Mouse (Mus musculus): ENCODE measurements around the gene Tll2.

The Tll2 gene

DNA sequence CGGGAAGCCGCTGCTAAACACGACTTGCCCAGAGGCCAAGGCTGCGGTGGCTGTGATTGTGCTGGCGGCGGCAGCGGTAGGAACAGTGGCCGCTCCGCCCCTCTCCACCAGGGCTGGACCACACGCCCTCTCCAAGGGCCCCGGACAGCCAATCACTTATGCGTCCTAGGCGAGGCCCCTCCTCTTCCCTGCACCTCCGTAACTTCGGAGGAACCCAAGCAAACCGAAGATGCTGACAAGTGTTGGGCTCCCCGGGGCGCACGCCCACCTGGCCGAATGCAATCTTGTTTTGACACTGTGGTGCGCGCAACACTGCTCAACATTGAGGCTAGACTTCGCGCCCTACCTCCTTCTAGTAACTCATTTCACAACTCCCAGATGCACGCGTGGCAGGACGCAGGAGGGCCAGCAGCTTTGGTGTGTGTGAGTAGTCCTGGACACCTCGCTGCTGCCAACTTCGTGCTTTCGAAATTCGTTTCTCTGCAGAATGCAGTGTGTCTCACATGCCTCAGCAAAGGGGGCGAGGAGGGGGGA, at the start of gene Tll2:
Gene Tll2 (minus strand): TSS at position 25 of the 534 bp plus-strand sequence.
- DNase-seq: peak; percentile 11 to 21

DNA sequence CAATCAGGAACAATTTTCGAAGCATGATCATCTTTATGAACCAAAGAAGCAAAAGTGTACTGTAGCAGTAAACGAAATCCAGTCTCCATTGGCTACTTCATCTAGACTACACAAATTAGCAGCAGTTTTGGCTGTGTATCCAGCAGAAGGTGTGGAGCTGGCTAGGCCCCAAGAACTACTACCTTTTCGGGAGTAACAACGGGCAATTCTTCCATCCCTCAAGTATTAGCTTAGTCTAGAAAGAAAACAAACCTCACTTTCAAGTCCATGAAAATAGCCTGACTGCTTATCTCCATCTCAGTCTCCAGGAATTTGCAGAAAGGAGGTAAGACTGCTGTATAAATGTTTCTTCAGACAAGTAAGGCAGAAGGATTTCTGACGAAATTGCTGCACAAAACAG, 47.9 kb upstream of the Tll2 start:
- DNase-seq: no peak

DNA sequence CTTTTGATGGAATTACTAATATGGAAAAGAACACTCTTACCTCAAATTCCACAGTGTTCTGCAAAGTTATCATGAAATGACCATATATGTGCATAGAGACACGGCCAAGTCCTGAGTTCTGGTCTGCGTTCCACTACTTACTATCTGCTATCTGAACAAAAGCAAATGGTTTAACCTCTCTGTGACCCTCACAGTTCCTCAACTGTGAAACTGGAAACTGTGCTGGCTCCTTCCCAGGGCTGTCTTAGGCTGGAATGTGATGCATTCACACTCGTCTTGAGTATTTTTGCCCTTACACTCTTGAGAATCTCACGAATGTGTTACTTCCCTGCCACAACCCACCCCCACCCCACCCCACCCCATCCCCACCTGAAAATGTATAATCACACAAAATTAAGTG, 42.3 kb upstream of the Tll2 start:
- peak; percentile 18 to 25 for DNase-seq

DNA sequence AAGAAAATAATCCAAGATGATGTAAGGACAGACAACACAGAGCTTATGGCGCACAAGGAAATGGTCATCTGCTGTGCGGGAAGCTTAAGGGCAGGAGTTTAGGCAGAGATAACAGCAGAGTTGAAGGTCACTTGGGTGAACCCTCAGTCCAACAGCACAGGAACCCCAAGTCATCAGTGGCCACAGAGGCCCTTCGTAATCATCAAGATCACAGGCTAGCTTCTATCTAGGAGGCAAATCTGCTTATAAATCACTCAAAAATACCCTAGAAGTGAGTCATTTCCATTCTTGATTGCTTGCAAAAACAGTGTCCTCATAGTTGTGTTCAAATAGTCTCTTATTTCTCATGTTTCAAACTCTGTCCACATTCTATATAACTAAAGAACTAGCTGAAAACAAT, 41.6 kb upstream of the Tll2 start:
- no peak for DNase-seq

DNA sequence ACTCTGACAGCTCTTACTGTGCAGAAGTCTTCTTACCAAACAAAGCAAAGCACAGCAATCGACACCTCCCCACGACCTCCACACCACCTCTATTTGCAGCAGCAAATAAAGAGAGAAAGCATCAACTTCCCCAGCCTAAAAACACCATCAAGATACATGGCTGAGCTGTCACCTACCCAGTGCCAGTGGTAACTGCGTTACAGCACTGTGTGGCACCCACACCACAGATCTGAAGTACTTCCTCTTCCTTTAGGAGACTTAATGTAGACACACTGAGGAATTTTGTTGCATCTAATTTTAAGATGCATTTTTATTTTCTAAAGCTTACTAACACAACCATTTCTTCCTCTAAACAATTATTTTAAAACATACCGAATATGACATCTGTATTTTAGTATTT, 39.6 kb upstream of the Tll2 start:
- no peak for DNase-seq

DNA sequence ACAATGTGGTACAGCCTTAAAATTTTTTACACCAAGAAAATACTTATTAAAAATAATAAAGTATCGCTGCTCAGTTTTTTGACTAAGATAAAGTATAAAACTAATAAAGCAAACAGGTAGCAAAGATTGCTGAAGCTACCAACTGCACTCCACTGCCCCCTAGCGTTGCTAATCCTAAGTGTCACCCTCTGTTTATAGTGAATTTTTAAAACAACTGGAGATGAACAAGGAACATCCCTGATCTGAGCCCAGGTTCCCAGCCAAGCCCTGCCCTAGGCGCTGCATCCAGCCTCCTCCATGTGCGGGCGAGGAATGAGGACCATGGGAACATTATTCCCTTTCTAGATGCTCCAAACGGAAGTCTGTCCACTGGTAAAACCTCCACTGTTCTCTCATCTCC, 37.9 kb upstream of the Tll2 start:
- peak; percentile 23 to 58 for DNase-seq

DNA sequence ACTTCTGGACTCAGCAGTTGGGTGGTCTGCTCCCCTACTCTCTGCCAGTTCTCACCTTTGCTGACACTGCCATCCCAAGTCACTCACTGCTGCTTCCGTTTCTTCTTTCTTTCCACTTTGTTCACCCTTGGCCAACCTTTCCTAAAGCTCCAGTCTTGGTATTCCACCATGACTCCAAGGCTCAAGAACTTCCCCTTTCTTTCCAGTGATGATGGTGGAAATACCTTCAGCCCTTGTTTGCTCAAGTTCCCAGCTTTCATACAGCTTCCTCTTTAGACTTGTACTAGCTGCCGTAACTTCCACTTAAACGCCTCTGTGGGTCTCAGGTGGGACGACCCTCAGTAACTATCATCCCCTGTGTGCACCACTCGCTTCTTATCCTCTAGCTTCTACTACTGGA, 35.4 kb upstream of the Tll2 start:
- no peak for DNase-seq

DNA sequence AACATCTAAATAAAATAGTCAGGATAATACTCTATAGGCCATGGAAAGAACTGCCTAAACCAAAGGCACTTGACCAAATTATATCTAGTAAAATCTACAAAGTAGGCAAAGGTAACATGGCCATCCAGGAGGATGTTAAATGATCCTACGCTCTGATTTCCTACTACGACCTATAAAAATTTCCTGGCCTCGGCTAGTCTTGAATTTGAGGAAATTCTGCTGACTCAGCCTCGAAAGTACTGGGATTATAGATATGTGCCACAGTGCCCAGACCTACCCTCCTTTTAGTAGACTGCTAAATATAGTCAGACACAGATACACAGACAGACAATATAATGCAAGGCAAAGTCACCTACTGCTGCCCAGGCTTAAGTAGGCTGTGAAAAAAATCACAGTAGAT, 27.1 kb upstream of the Tll2 start:
- no peak for DNase-seq

DNA sequence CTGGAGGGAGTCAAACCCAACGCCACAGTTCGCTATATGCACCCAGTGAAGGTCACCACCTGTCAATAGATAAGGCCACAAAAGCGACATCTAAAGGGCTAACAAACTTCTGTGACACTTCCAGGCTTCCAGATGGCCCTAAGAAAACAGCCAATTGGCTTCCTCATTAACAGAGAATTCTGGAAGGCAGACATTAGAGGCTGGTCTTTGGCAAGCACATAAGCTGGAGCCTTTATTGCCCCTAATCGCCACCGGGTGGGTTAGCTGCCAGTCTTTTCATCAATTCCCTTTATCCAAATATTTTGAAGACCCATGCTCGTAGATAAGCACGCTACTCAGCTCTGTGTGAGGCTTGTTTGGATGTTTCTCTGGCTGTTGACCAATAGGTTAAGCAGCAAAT, 1.7 kb upstream of the Tll2 start:
- DNase-seq: no peak

DNA sequence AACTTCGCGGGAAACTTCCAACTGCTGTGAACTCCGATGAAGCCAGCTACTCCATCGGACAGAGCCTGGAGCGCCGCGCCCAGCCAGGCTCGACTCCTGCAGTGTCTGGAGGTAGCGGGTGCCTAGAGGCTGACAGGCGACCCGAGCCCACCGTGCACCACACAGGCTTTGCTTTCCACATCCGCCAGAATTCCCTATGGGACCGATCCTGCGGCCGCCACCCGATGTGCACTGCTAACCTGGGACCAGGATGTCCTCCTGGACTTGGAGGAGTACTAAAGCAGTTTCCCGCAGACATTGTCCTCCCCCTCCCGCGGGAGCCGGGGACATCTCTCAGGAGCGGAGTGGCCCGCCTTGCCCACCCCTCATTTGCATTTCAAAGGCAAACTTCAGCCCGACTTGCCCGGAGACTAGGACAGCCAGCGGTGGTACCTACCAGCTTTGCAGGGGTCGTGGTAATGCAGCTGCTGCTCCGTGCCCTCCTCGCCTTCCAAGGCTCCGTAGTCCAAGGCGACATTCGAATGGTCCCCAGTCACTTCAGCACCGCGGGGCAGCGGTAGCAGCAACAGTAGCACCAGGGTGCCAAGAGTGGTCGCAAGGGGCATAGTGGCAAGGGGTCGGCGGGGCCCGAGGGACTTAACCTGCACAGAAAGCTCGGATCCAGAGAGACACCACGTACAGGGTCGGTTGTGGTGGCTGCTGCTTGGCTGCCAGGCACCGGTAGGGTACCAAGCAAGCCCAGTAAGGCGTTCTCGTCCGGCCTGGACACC, 409 bp downstream of the Tll2 start:
- no peak for DNase-seq

DNA sequence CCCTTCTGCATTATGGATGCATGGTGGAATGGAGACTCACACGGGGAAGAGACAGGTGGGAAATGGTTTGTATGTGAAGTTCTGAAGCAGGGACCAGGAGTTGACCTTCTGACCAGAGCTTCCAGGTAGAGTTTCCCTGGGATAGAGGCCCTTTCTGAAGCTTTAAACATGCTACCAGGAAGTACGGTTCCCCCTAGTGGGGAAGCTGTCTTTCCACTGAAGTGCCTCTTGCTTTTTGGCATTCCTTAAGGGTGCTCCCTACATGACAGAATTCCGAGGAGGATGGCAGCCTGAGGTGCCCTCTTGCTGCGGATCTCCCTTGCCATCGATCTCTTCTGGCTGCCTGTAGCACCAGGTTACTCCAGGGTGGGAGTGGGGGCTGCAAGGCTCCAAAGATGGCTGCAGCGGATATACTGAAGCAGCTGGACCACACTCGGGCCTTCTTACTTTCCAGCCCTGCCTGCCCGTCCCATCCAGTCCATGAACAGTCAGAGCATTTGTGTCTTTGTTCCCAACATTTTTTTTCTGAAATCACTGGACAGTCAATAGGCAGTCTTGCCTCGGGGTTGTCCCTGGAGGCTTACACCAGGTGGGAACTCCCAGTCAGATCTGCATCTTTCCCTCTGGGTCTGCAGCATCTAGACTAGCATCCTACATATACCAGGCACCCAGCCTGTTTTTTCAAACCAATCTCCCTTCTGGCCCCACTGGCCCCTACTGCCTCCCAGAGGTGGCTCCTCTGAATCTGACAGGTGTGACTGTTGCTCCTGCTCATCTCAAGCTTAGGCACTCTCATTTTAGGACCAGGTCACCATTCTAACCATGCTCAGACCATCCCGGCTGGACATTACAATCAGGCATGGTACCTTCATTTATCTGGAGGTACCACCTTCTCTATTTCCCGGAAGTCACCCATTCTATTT, 2.2 kb downstream of the Tll2 start:
- peak in 1 of 2 experiments; percentile 11 for DNase-seq

DNA sequence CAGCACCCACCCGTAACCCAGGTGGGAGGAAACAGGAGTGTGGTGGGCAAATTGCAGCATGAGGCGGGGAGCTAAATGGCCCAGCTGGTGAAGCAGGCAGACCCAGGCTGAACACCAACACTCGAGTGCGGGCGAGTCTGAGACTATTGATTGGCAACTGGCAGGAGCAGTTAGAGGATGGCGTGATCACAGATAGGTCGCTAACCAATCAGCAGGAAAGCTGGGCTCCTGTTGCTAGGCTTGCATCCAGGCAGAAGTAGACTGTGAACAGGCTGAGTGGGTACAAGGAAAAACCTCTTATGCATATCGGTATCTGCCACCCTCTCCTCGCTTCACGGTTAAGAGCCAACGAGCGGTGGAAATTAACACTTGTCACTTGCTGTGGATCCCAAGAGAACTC, 9.0 kb downstream of the Tll2 start:
- no peak for DNase-seq

DNA sequence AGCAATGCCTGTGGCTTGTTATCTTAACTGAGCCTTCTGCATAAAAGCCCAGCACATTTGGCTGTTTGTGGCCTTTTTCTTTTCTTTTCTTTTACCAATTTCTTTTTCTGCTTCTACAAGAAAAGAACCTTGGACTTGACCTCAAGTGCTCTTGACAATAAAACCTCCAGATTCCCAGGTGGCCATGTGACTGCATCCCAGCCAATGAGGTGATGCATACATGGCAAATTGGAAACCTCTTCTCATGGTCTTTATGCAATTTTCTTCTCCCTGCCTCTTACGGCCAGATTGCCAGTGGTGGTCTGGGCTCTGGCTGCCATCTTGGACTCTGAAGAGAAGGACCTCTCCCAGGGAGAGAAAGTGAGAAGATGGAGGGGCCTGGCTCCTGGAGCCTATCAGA, 13.3 kb downstream of the Tll2 start:
- no peak for DNase-seq

DNA sequence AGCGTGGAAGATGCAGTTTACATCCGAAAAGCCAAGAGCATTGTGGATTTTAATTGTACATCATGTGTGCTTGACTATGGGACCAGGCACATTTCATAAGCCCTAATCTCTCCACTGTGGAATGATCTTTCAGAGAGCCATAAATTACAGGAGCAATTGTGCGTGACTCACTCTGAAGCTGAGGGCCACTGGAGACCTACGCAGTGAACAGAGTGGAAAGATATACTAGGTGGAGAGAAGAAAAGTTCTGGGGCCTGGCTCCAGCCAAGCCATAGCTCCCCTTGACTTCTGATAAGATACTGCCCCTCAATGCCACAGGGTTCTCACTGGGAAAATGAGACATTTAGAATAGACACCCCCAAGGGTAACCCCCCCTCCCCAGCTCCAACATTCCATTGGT, 13.7 kb downstream of the Tll2 start:
- DNase-seq: no peak

DNA sequence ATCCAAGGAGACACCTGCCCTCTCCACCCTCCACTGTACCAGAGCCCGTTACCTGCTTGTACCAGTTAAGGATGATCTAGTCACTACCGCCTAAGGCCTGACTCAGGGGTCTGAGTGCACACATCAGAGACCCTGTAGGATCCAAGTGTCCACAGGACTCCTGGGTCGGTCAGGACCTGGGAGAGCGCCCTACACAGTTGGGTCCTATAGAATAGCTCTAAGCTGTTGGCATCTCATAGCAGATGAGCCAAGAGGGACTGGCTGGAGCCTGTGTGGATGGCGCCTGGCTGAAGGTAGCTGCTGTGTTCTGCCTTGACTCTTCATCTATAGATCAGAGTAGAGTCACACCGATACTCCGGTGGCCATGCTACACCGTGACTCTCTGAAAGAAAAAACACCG, 14.9 kb downstream of the Tll2 start:
- no peak for DNase-seq

DNA sequence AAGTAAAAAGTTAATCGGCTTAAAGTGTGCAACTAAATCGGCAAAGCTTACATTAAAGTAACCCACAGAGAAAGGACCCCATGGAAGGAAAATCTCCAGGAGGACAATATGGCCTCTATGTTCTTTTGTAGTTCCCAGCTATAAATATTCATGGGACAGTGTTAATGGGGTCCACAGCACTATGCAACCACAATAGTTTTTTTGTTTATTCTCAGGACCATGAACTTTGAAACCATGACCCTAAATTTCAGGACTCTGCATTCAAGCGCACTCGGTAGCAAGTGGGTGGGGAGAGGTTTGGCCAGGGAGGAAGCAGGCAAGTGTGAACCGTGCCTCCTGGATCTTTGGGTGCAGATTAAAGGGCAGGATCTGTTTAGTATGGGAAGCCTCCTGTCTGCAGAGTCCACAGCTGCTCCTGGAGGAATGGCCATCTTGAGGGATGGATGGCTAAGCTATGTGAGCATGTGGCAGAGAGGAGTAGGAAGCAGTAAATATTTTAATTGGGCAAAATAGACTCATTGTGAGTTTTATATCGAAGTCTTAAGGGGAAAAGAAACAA, 15.7 kb downstream of the Tll2 start:
- no peak for DNase-seq

DNA sequence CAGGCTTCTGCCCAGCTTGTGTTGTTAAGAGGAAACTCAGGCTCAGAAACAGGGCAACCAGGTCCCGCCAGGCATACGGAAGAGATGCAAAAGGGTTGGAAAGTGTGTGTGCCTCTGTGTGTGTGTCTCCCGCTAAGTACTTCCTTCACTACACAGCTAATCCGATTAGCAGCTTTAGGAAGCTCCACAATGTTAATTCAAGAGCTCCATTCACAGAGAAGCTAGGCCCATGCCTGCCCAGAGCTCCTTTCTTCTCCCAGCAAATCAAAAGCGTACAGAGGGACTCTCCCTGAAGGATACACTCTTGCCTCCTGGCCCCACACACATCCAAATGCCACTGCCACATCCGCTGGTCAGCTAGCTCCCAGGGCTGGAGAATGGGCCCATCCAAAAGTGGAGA, 29.3 kb downstream of the Tll2 start:
- DNase-seq: no peak

DNA sequence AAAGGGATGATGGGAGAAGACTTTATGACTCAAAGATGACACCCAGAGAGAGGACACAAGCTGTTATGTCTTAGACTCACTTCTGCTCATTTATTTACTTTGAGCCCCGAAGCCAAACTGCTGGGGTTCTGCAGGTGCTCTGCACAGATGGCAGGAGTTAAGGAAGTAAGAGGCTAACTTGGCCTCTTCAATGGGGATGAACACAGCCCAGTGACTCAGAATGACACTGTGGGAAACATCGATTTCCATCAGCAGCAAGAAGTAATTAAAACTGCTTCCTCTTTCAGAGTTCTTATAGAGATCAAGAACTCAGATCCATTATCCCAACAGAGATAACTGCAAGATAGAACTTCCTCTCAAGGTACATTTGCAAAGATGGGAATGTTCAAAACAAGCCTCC, 29.8 kb downstream of the Tll2 start:
- no peak for DNase-seq

DNA sequence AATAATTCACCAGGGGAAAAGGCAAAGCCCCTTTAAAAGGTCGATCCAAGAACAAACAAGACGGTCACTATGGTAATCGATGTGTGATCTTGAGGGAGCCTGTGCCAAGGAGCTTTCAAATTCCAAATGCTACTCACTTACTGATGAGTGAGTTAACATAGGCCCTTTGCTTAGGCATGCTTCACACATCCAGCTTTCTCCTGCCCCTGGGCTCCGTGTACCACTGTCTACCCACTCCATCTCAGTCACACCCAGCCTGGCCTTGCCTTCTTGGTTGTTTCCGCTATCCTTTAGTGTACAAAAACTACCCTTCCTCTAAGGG, 40.8 kb downstream of the Tll2 start:
- DNase-seq: no peak

DNA sequence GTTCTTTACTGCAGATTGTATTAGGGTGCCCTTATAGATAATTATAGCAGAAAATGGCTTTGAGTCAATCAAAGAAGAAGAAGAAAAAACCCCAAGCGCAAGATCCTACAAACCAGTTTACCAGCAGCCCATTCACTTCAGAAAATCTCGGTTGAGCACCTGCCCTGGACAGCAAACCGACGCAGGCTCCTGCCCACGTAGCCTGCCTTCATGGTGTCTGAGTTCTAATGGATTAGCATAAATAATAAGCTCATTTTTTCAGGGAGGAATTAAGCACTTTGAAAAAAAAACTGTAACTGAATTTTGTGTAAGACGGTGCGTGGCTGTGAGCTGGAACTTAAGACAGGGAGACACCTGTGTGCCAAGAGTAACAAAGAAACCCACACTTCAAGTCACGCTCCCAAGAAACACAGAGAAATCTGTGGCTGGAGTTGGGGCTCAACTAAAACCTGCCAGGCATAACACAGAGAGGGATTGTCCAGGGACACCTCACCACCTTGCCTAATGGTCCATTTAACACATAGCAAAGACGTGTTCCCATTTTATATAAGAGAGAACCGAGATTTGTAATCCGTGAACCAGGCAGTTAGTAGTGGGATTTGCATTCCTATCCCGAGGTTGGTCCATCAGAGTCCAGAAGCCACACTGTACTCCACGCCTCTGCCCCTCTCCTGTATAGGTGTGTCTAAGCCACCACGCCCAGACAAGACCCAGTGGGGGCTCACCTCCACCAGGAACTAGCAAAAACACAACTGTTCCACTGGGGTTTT, 41.3 kb downstream of the Tll2 start:
- no peak for DNase-seq

DNA sequence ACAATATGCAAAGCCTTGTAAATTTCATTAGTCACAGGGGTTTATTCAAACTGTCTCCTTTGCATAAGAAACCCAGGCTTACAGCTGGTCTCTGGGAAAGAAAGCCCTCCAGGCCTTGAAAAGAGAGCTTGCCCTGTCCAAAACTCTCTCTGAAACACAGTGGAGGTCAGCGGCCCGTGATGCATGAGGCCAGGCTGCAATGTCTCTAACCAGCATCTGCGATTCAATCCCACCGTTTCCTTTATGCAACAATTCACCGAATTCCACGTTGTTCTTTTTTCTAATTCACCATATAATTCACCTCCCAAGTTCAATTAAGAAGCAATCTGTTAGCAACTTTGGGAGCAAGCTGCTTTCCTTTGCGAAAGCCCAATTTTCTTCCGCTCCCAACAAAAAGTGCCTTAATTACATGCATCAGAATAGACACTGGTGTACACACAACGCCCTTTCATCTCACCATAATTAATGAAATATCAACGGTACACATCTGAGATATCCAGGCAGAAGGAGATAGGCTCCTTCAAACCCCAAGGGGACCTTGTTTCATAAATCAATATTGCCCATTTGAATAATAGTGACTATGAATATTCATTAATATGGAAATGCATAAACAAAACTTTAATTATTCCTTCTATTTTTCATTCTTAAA, 42.1 kb downstream of the Tll2 start:
- DNase-seq: no peak

DNA sequence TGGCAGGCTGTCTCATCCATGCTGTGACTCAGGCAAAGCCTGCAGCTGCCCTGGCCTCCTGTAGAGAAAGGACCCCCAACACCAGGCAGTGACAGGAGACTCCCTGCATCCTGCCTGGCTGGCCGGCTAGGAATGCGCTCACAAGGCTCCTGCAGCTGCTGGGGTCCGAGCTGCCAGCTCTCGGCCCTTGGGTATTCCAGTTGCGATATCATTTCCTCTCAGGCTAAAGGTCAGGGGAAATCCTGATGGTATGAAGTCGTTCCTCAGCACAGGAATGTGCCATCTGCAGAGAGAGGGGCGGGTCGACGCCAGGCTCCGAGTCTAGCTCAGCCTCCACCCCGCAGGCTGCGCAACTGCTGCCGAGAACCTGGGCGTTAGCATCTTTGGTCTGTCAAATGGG, 46.2 kb downstream of the Tll2 start:
- no peak for DNase-seq

DNA sequence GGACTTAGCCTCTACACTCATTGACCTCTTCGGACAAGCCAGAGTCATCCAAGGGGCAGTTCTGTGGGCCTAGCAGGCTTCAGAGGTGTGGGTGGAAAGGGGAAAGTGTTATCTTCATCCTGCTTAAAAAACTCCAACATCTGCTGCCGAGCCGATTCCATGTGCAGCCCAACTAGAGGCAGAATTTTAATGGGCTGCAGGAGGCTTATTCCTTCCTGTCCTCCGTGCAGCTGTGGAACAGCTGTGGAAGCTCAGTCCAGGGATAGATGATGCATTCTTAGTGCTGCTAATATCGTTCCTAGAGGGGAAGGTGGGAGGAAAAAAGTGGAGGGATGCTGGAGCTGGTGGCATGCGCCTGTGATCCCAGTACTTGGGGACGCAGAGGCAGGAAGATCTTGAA, 52.0 kb downstream of the Tll2 start:
- no peak for DNase-seq

Measured in kidney, adult 8-10 months (tissue).